Mouse (Mus musculus) adrenal gland, postnatal 14 days (tissue): ENCODE data around the gene Olfr504. TPM values are rescaled to one million over a fixed set of nuclear protein-coding genes. Genes with fewer than 3 reads are reported as not detected.
"Not testable (repeated sequence)": the region's sequence is repeated elsewhere in the genome, so short reads cannot be mapped to it uniquely, and the experiment has no call there.

Experiments used
- DNase-seq: peaks from one replicate; pipeline ENCODE4 v3.0.0; 2021; ENCODE audit warnings: mixed read lengths
- long read RNA-seq, 2 experiments: library from polyadenylated mRNA; stranded (forward); transcript quantifications; one replicate each; pipeline ENCODE4 v2.0.0; 2021
- total RNA-seq: library from RNA; stranded (reverse); gene quantifications from 2 replicates; pipeline ENCODE4 v1.2.3, GENCODE M21; 2021

Gene Olfr504
- not detected in 2 replicates for total RNA-seq
- long read RNA-seq, experiment 1, result 0 reads
- long read RNA-seq, experiment 2, result 0 reads

- DNase-seq, result no peak
Observed at GRCm38 (mm10) chr7:108565693-108566092, at the start of gene Olfr504. Olfr504 (minus strand) TSS chr7:108565793.

DNA sequence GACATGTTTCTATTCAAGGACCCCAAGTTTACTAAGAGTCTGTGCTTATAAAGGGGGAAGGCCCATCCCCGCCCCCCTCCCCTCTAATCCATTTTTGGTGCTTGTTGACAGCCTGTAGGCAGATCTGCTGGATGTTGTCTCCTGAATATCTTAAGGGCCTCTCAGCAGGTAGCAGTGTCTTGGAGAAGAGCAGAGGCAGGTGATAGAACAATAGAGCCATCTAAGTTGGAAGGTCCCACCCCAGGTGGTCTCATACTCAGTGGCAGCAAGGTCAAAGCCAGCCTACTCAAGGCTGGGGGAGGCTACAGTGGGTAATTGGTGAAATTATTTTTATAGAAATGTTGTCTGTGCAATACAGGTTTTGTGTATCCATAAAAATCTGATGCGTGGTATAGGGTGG is 48.5 kb upstream of the Olfr504 start:
- no peak for DNase-seq

DNA sequence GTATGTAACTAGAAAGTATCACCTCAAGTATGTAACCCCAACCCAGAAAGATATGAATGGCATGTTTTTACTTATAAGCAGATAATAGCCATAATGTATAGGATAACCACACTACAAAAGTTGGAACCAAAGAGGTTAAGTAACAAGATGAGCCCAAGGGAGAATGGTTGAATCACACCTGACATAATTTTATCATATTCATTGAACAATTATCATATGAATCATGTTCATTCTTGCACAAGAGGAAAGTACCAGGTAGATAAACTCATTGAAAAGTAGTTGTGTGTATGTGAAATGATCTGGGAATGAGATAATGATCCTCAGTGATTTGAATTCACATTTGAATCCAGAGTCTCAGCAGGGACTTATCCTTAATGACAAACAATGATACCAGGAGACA is 44.9 kb upstream of the Olfr504 start, which contains the start of gene Olfr506:
TSS of gene Olfr506 (plus strand) at position 301 of the 400 bp plus-strand sequence.
- DNase-seq, result no peak

GRCm38 (mm10) chr7:108601916-108602315 is 36.3 kb upstream of the Olfr504 start:
- not testable (repeated sequence) for DNase-seq

DNA sequence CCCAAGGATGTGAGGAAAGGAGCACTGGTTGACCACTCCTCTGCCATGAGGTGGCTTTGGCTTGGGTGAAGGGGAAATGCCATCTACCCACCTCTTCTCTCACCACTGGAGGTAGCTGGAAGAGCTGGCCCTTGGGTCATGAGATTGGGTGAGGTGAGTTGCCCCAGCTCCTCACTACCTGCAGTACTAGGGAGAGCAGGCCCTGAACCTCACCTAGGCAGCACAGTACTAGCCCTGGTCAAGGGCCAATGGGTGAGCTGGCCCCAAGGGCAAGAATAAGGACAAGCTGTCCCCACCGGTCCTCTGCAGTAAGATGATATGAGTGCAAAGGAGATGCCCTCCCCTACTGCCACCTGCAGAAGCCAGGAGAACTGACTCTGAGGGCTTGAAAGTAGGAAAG is 24.2 kb upstream of the Olfr504 start:
- no peak for DNase-seq

DNA sequence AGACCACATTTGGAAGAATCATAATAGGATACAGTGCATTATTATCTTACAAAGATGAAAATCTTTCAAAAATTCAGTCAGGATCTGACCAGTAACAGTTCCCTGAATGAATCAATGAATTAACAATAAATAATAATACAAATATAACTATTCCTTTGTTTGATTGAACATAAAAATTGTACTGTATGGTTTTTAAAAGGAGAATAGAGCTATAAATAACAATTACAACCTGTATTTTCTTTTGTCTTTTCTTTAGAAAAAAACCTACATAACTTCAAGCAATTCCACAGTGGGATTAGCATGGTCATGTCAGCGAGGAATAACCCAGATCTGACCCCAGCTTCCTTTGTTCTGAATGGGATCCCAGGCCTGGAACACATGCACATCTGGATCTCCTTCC is 21.4 kb downstream of the Olfr504 start, which contains the start of gene Olfr503:
TSS of gene Olfr503 (plus strand) at position 301 of the 400 bp plus-strand sequence.
- not testable (repeated sequence) for DNase-seq

DNA sequence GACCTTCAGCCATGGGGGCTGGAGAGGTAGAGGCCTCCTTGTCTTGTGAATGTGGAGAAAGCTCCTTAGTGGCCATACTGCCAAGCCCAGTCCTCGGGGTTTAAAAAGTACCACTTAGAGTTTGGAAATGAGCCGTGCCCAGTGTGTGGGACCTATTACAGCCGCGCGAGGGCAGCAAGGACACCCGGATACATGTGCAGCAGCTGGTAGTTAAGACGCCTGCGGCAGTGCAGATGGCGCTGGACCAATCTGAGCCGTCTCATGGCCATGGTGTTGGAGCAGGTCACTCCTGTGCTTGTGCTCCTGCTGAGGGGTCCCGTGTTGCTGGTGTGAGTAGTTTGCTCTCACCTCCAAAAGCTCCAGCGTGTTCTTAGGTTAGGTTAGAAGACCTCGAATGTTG is 23.2 kb downstream of the Olfr504 start:
- no peak for DNase-seq

DNA sequence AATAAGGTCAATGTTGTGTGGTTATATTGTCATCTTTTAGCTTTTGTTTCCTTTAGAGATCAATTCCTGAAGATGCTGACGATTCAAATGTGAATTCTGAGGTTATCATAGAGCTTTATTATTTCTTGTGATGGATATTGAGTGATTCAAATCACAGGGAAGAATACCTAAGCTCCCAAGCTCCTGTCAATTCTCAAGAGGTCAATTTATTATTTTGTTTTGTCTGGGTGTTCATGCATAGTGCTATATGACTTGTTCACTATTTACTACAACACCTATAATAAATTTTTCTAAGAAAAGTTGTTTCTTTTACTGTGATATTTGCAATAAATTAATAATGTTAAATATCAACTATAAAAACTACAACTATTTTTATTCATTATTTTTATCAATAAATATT is 40.6 kb downstream of the Olfr504 start, which contains the start of gene Olfr502:
TSS of gene Olfr502 (minus strand) at position 101 of the 400 bp plus-strand sequence.
- DNase-seq, result no peak

Other genes with a start within 250 kb of the Olfr504 start
- not detected in 2 replicates for gene Olfr492, start 242.1 kb downstream of the Olfr504 start, total RNA-seq
- not detected in 2 replicates for gene Olfr493, start 218.8 kb downstream of the Olfr504 start, total RNA-seq
- not detected in 2 replicates for gene Olfr494, start 200.5 kb downstream of the Olfr504 start, total RNA-seq
- not detected in 2 replicates for gene Olfr495, start 172.6 kb downstream of the Olfr504 start, total RNA-seq
- gene Olfr497, start 145.4 kb downstream of the Olfr504 start, total RNA-seq, result not detected in 2 replicates
- gene Olfr498, start 100.5 kb downstream of the Olfr504 start, total RNA-seq, result not detected in 2 replicates
- gene Olfr502, start 40.7 kb downstream of the Olfr504 start, total RNA-seq, result not detected in 2 replicates
- gene Olfr503, start 21.3 kb downstream of the Olfr504 start, total RNA-seq, result not detected in 2 replicates
- not detected in 2 replicates for gene Olfr506, start 45.0 kb upstream of the Olfr504 start, total RNA-seq
- gene Olfr507, start 56.0 kb upstream of the Olfr504 start, total RNA-seq, result not detected in 2 replicates
- gene Olfr508, start 64.2 kb upstream of the Olfr504 start, total RNA-seq, result not detected in 2 replicates
- not detected in 2 replicates for gene Olfr509, start 86.1 kb upstream of the Olfr504 start, total RNA-seq
- not detected in 2 replicates for gene Olfr510, start 100.6 kb upstream of the Olfr504 start, total RNA-seq
- gene Olfr512, start 147.5 kb upstream of the Olfr504 start, total RNA-seq, result not detected in 2 replicates
- not detected in 2 replicates for gene Olfr513, start 185.2 kb upstream of the Olfr504 start, total RNA-seq